20 mouse cellular contexts compared by ENCODE assay signal in the genomic region with DNA sequence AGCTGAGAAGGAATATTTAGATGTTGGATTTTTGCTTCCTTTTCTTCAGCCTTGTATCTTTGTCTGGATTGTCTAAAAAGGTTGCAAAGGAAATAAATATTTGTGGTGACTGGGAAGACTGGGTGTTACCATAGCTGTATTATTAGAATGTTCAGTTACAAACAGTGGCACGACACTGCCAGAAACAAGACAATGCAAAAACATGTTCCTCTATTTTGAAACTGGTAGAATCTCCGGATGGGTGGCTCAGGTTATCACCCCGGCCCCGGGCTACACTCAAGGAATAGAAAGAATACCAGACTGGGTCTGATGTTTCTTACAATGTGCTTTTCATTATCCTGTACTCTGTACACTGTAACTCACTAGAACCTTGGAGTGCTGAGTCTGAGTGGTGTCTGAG.
DNase-seq lines count a peak whose midpoint lies in the region; ATAC-seq and TF ChIP-seq lines count a peak whose summit lies in the region.
"Had no signal": no experiment of that assay in that cellular context is flagged by ENCODE, and none has a peak within 500 bp of the region (broad histone marks: within the 10 kb centered on the region; RNA-seq: fewer than 3 reads in every experiment).

No protein-coding gene starts in this region.

- H3K9me3 ChIP-seq in kidney, embryonic 16.5 days (ENCODE audit: low read length), result no peaks in the 10 kb centered on the region
- H3K9me3 ChIP-seq: embryonic facial prominence, embryonic 12.5 days; forebrain, embryonic 13.5 days; stomach, embryonic 15.5 days had no signal

- 72% methylated on average over 4 of the region's 4 CpGs for WGBS in kidney, adult 2 months
- WGBS in kidney, embryonic 16.5 days, result 75% methylated on average over 4 of the region's 4 CpGs

- no peak for TF ChIP-seq POLR2A in kidney, adult 2 months (IDR thresholded peaks at IDR 0.05; ENCODE audit: low read depth, low read length)

- H3K27ac ChIP-seq in kidney, adult 2 months (ENCODE audit: insufficient read depth, low read depth, low read length), result peak overlapping the region; percentile 23; the same call in 1 of the 2 replicates
- no peak overlapping the region for H3K27ac ChIP-seq in kidney, embryonic 16.5 days (ENCODE audit: low read length)
- H3K27ac ChIP-seq in brown adipose tissue, adult 24 weeks (replicated peaks; ENCODE audit: low read depth, low read length), result peak overlapping the region; percentile 30
- H3K27ac ChIP-seq: embryonic facial prominence, embryonic 12.5 days; forebrain, embryonic 13.5 days; layer of hippocampus, adult 2 months; stomach, embryonic 15.5 days had no signal

- H3K4me1 ChIP-seq in kidney, adult 2 months (ENCODE audit: control insufficient read depth, insufficient read depth, low read length), result peaks cover 11% of the 10 kb centered on the region
- peaks cover 13% of the 10 kb centered on the region for H3K4me1 ChIP-seq in kidney, embryonic 16.5 days (ENCODE audit: insufficient read depth, low read length)
- H3K4me1 ChIP-seq in brown adipose tissue, adult 24 weeks (ENCODE audit: control insufficient read depth, insufficient read depth, insufficient read length, low read length), result peaks cover 34% of the 10 kb centered on the region

- no peak overlapping the region for H3K4me3 ChIP-seq in kidney, adult 2 months (ENCODE audit: insufficient read depth, low read depth, low read length)
- H3K4me3 ChIP-seq in kidney, embryonic 16.5 days (ENCODE audit: low read length), result no peak overlapping the region
- no peak overlapping the region for H3K4me3 ChIP-seq in brown adipose tissue, adult 24 weeks (ENCODE audit: insufficient read depth, low read depth, low read length)
- H3K4me3 ChIP-seq: embryonic facial prominence, embryonic 12.5 days; forebrain, embryonic 13.5 days; layer of hippocampus, adult 2 months; stomach, embryonic 15.5 days had no signal

- peak; percentile 80 for DNase-seq in kidney, adult 2 months
- peak; percentile 56 for DNase-seq in 3T3-L1 (ENCODE audit: low read depth, low spot score)
- DNase-seq in lung, postnatal 36 days, result peak; percentile 68
- no peak for DNase-seq in right cerebral cortex, adult 2 months (ENCODE audit: low spot score in 2 of 2)
- DNase-seq in adrenal gland, postnatal 10 days, result no peak
- DNase-seq: adrenal gland, adult 8-10 months; cerebellum, adult 8-10 months; heart, postnatal 14 days; layer of hippocampus, postnatal 36 days; right cerebral cortex, postnatal 4 days; thymus, postnatal 36 days had no signal

- no peak overlapping the region for H3K4me2 ChIP-seq in kidney, embryonic 16.5 days (replicated peaks; ENCODE audit: low read depth, low read length)
- H3K4me2 ChIP-seq: embryonic facial prominence, embryonic 12.5 days; forebrain, embryonic 13.5 days; heart, embryonic 11.5 days; midbrain, embryonic 11.5 days; stomach, embryonic 15.5 days had no signal

- no peak for ATAC-seq in kidney, embryonic 16.5 days (ENCODE audit: low FRiP score, low TSS enrichment)
- ATAC-seq: forebrain, embryonic 13.5 days; intestine, postnatal 0 days had no signal

- H3K27me3 ChIP-seq in kidney, adult 2 months (replicated peaks; ENCODE audit: control insufficient read depth, insufficient read depth, low read length), result no peaks in the 10 kb centered on the region
- H3K27me3 ChIP-seq in kidney, embryonic 16.5 days (ENCODE audit: insufficient read depth, low read length), result no peaks in the 10 kb centered on the region
- H3K27me3 ChIP-seq: embryonic facial prominence, embryonic 12.5 days; forebrain, embryonic 13.5 days; stomach, embryonic 15.5 days had no signal

- no peak for TF ChIP-seq CTCF in kidney, adult 2 months (conservative IDR thresholded peaks at IDR 0.05; ENCODE audit: insufficient read depth, insufficient read length, low read depth, low read length)

- H3K36me3 ChIP-seq in kidney, adult 2 months (ENCODE audit: control insufficient read depth, insufficient read depth, low read length), result no peaks in the 10 kb centered on the region
- 0 out of 2 replicates have a peak, but pooled peaks cover 3% of the 10 kb centered on the region for H3K36me3 ChIP-seq in kidney, embryonic 16.5 days (ENCODE audit: insufficient read depth, low read length)
- H3K36me3 ChIP-seq: embryonic facial prominence, embryonic 12.5 days; stomach, embryonic 15.5 days had no signal

- no peak overlapping the region for H3K9ac ChIP-seq in kidney, embryonic 16.5 days (replicated peaks; ENCODE audit: low read length)
- H3K9ac ChIP-seq: embryonic facial prominence, embryonic 12.5 days; forebrain, embryonic 13.5 days; stomach, embryonic 15.5 days had no signal

Comparison
In these comparisons a context has a peak if more than half of its experiments do, and no peak if none do; other contexts are left out.
1. DNase-seq: peak in kidney, adult 2 months (single experiment), 3T3-L1 (single experiment) and lung, postnatal 36 days (single experiment); none in right cerebral cortex, adult 2 months (0 of 2) and adrenal gland, postnatal 10 days (single experiment).